Mouse (Mus musculus) megakaryocyte, embryonic 14.5 days (primary cell): ENCODE data around the gene Smc3.

Experiments used
- FLI1 ChIP-seq: IDR thresholded peaks from 2 replicates; pipeline ENCODE4 v1.6.1; 2012; ENCODE audit warnings: low read length, inconsistent platforms, mixed read lengths
- GATA1 ChIP-seq: IDR thresholded peaks from 3 replicates; pipeline ENCODE4 v1.6.1; 2012; ENCODE audit warnings: mixed read lengths, low read length, inconsistent platforms, borderline replicate concordance

GRCm38 (mm10) chr19:53671432-53671831 lies 71.2 kb downstream of the Smc3 start:
- TF ChIP-seq GATA1: no peak
- no peak for TF ChIP-seq FLI1
